In the genomic region with DNA sequence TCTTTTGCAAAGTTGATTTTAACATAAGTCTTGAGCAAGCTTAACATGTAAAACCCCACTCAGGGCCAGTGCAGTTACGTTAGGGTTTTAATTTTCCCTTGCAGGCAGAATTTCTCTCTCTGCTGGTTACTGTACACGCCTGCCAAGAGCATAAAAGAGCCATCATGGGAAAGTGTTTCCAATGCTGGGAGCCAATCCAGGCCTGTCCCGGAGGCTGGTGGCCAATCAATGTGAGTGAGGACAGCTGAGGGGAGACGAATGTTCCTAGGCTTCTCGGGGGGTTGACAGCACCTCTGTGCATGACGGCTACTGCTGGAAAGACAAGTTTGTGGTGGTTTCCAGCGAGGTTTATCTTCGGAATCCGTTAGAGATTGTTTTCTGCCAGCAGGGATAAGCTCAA, we compare ENCODE assay signal across 8 mouse cellular contexts.
DNase-seq lines count a peak whose midpoint lies in the region; ATAC-seq lines count a peak whose summit lies in the region.

No protein-coding gene starts in this region.

- peaks cover 10% of the 10 kb centered on the region for H3K4me1 ChIP-seq in forebrain, embryonic 14.5 days (ENCODE audit: control insufficient read depth, insufficient read depth, low read length)
- peaks cover 20% of the 10 kb centered on the region for H3K4me1 ChIP-seq in forebrain, embryonic 12.5 days
- peaks cover 27% of the 10 kb centered on the region for H3K4me1 ChIP-seq in neural tube, embryonic 13.5 days (replicated peaks)
- peaks cover 12% of the 10 kb centered on the region for H3K4me1 ChIP-seq in neural tube, embryonic 15.5 days
- H3K4me1 ChIP-seq in heart, embryonic 11.5 days (ENCODE audit: control insufficient read depth, insufficient read depth, low read length): peaks cover 17% of the 10 kb centered on the region

- no peak overlapping the region for H3K4me2 ChIP-seq in forebrain, embryonic 14.5 days (ENCODE audit: low read length)
- no peak overlapping the region for H3K4me2 ChIP-seq in forebrain, embryonic 12.5 days
- no peak overlapping the region for H3K4me2 ChIP-seq in neural tube, embryonic 13.5 days
- H3K4me2 ChIP-seq in neural tube, embryonic 15.5 days: no peak overlapping the region
- H3K4me2 ChIP-seq in heart, embryonic 11.5 days: peak overlapping the region; percentile 29

- no peaks in the 10 kb centered on the region for H3K27me3 ChIP-seq in forebrain, embryonic 14.5 days (replicated peaks; ENCODE audit: control insufficient read depth, insufficient read depth, low read length)
- H3K27me3 ChIP-seq in forebrain, embryonic 12.5 days: no peaks in the 10 kb centered on the region
- no peaks in the 10 kb centered on the region for H3K27me3 ChIP-seq in neural tube, embryonic 13.5 days
- no peaks in the 10 kb centered on the region for H3K27me3 ChIP-seq in neural tube, embryonic 15.5 days (replicated peaks)
- no peaks in the 10 kb centered on the region for H3K27me3 ChIP-seq in heart, embryonic 11.5 days (ENCODE audit: control insufficient read depth, insufficient read depth, low read length)

- peak; percentile 74 for DNase-seq in forebrain, embryonic 14.5 days (ENCODE audit: low spot score)
- DNase-seq in lung, postnatal 4 days: peak; percentile 27 to 60
- no peak for DNase-seq in urinary bladder, postnatal 4 days (ENCODE audit: low spot score in 2 of 2)

- WGBS in forebrain, embryonic 14.5 days: 37% methylated on average over 9 of the region's 9 CpGs
- 70% methylated on average over 9 of the region's 9 CpGs for WGBS in forebrain, embryonic 12.5 days
- WGBS in neural tube, embryonic 13.5 days: 43% methylated on average over 9 of the region's 9 CpGs
- 38% methylated on average over 9 of the region's 9 CpGs for WGBS in neural tube, embryonic 15.5 days
- 22% methylated on average over 9 of the region's 9 CpGs for WGBS in heart, embryonic 11.5 days (ENCODE audit: insufficient replicate concordance)

- peak; percentile 78 for ATAC-seq in forebrain, embryonic 14.5 days
- ATAC-seq in forebrain, embryonic 12.5 days (ENCODE audit: low FRiP score): no peak
- ATAC-seq in neural tube, embryonic 13.5 days (ENCODE audit: low read depth): peak; percentile 47; the same call in 1 of the 2 replicates
- no peak; the same call in 1 of the 2 replicates for ATAC-seq in neural tube, embryonic 15.5 days (ENCODE audit: low FRiP score)
- no peak for ATAC-seq in heart, embryonic 11.5 days (replicated peaks; ENCODE audit: insufficient number of reproducible peaks, low FRiP score, low TSS enrichment)
- no peak for ATAC-seq in granulocyte monocyte progenitor cell, adult 5-6 weeks (replicated peaks; ENCODE audit: poor library complexity, severe bottlenecking)

- no peaks in the 10 kb centered on the region for H3K36me3 ChIP-seq in forebrain, embryonic 14.5 days (ENCODE audit: control insufficient read depth, insufficient read depth, low read length)
- H3K36me3 ChIP-seq in forebrain, embryonic 12.5 days (replicated peaks): no peaks in the 10 kb centered on the region
- no peaks in the 10 kb centered on the region for H3K36me3 ChIP-seq in neural tube, embryonic 13.5 days
- no peaks in the 10 kb centered on the region for H3K36me3 ChIP-seq in neural tube, embryonic 15.5 days
- H3K36me3 ChIP-seq in heart, embryonic 11.5 days (ENCODE audit: control insufficient read depth, insufficient read depth, low read length): no peaks in the 10 kb centered on the region

- no peaks in the 10 kb centered on the region for H3K9me3 ChIP-seq in forebrain, embryonic 14.5 days (replicated peaks; ENCODE audit: control insufficient read depth, low read length)
- H3K9me3 ChIP-seq in forebrain, embryonic 12.5 days: no peaks in the 10 kb centered on the region
- no peaks in the 10 kb centered on the region for H3K9me3 ChIP-seq in neural tube, embryonic 13.5 days
- H3K9me3 ChIP-seq in neural tube, embryonic 15.5 days (replicated peaks): no peaks in the 10 kb centered on the region
- no peaks in the 10 kb centered on the region for H3K9me3 ChIP-seq in heart, embryonic 11.5 days (replicated peaks; ENCODE audit: control insufficient read depth, low read length)

- H3K27ac ChIP-seq in forebrain, embryonic 14.5 days (ENCODE audit: low read depth, low read length): no peak overlapping the region
- H3K27ac ChIP-seq in forebrain, embryonic 12.5 days: no peak overlapping the region
- no peak overlapping the region for H3K27ac ChIP-seq in neural tube, embryonic 13.5 days (replicated peaks)
- no peak overlapping the region for H3K27ac ChIP-seq in neural tube, embryonic 15.5 days (replicated peaks)
- no peak overlapping the region for H3K27ac ChIP-seq in heart, embryonic 11.5 days (ENCODE audit: low read depth, low read length)

- H3K9ac ChIP-seq in forebrain, embryonic 14.5 days (ENCODE audit: low read length): no peak overlapping the region
- H3K9ac ChIP-seq in forebrain, embryonic 12.5 days: no peak overlapping the region
- H3K9ac ChIP-seq in neural tube, embryonic 13.5 days: no peak overlapping the region
- no peak overlapping the region for H3K9ac ChIP-seq in neural tube, embryonic 15.5 days (replicated peaks)
- H3K9ac ChIP-seq in heart, embryonic 11.5 days (ENCODE audit: low read depth, low read length): no peak overlapping the region

- no peak overlapping the region for H3K4me3 ChIP-seq in forebrain, embryonic 14.5 days (ENCODE audit: low read depth, low read length)
- H3K4me3 ChIP-seq in forebrain, embryonic 12.5 days (replicated peaks): no peak overlapping the region
- no peak overlapping the region for H3K4me3 ChIP-seq in neural tube, embryonic 13.5 days
- H3K4me3 ChIP-seq in neural tube, embryonic 15.5 days (replicated peaks): no peak overlapping the region
- no peak overlapping the region for H3K4me3 ChIP-seq in heart, embryonic 11.5 days (ENCODE audit: low read depth, low read length)

Comparison
In these comparisons a context has a peak if more than half of its experiments do, and no peak if none do; other contexts are left out.
1. ATAC-seq: peak in forebrain, embryonic 14.5 days (single experiment) and neural tube, embryonic 13.5 days (single experiment); none in forebrain, embryonic 12.5 days (single experiment), neural tube, embryonic 15.5 days (single experiment), heart, embryonic 11.5 days (single experiment) and granulocyte monocyte progenitor cell, adult 5-6 weeks (single experiment).
2. DNase-seq: peak in forebrain, embryonic 14.5 days (single experiment) and lung, postnatal 4 days (2 of 2); none in urinary bladder, postnatal 4 days (0 of 2).